ENCODE assay signal across 26 mouse cellular contexts in the genomic region with DNA sequence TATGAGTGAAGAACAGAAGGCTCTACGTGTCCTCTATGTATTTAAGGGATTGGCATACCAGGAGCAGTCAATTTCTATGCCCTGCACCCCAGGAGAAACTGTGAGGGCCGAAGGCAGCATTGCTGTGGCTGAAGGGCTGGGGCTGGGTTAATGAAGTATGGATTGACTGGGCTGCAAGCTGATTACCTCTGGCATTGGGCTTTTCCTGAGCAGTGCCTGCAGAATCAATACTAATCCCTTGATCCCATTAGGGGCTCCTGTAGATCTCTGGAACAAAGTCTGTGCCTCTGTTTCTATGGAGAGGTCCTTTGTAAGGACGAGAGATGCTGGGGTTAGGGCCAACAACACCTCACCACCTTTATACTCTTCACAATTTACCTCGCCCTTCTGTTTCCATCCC. TPM values are rescaled to one million over a fixed set of nuclear protein-coding genes. Genes with fewer than 3 reads are reported as not detected.
"Had no signal": no experiment of that assay in that cellular context is flagged by ENCODE, and none has a peak within 500 bp of the region (broad histone marks: within the 10 kb centered on the region; RNA-seq: fewer than 3 reads in every experiment).

No protein-coding gene starts in this region.

- H3K36me3 ChIP-seq: liver, embryonic 13.5 days; liver, embryonic 15.5 days; lung, embryonic 15.5 days had no signal

- H3K27ac ChIP-seq: liver, embryonic 13.5 days; liver, embryonic 15.5 days; lung, embryonic 15.5 days; macrophage; midbrain, embryonic 12.5 days; neural tube, embryonic 12.5 days had no signal

- DNase-seq: liver, embryonic 13.5 days; liver, postnatal 0 days; lung, adult 2 months; lung, postnatal 14 days; lung, postnatal 36 days; midbrain, embryonic 14.5 days; right cerebral cortex, adult 18-20 months; right cerebral cortex, postnatal 25 days; right cerebral cortex, postnatal 4 days; spleen, adult 18-20 months; thymus, adult 18-20 months; thymus, postnatal 14 days; thymus, postnatal 36 days had no signal

- H3K9me3 ChIP-seq: liver, embryonic 13.5 days; liver, embryonic 15.5 days; lung, embryonic 15.5 days; midbrain, embryonic 12.5 days; neural tube, embryonic 12.5 days had no signal

- H3K4me2 ChIP-seq: liver, embryonic 13.5 days; liver, embryonic 15.5 days; lung, embryonic 15.5 days; midbrain, embryonic 12.5 days; neural tube, embryonic 12.5 days had no signal

- H3K27me3 ChIP-seq: liver, embryonic 13.5 days; liver, embryonic 15.5 days; lung, embryonic 15.5 days; megakaryocyte, embryonic 14.5 days; midbrain, embryonic 12.5 days; neural tube, embryonic 12.5 days had no signal

- ATAC-seq: liver, postnatal 0 days; lung, postnatal 0 days; midbrain, embryonic 16.5 days had no signal

- H3K9ac ChIP-seq: liver, embryonic 13.5 days; liver, embryonic 15.5 days; liver, postnatal 0 days; lung, embryonic 15.5 days; midbrain, embryonic 12.5 days; neural tube, embryonic 12.5 days had no signal

- H3K4me3 ChIP-seq: liver, embryonic 13.5 days; liver, embryonic 15.5 days; lung, embryonic 15.5 days; megakaryocyte, embryonic 14.5 days; midbrain, embryonic 12.5 days; neural tube, embryonic 12.5 days had no signal

- H3K4me1 ChIP-seq: liver, embryonic 13.5 days; liver, embryonic 15.5 days; lung, embryonic 15.5 days; megakaryocyte, embryonic 14.5 days; neural tube, embryonic 12.5 days had no signal

RNA-seq across cellular contexts. Expression of gene B3gat1, which starts 13.6 kb away (rescaled TPM):
- total RNA-seq: megakaryocyte progenitor cell, adult 5-6 weeks; monocyte, adult 5-6 weeks; neutrophil, adult 5-6 weeks had no signal
- polyA plus RNA-seq: liver, embryonic 13.5 days; liver, embryonic 15.5 days; liver, postnatal 0 days; lung, postnatal 0 days; macrophage; small intestine, adult 2 months; thymus, postnatal 0 days had no signal

RNA-seq across cellular contexts. Expression of gene Glb1l2, which starts 59.1 kb away (rescaled TPM):
- total RNA-seq: monocyte, adult 5-6 weeks; neutrophil, adult 5-6 weeks had no signal
- polyA plus RNA-seq: liver, postnatal 0 days; macrophage had no signal
